Mouse (Mus musculus): ENCODE data around the gene Sh3tc1.

GRCm38 (mm10) chr5:35737231-35737901 lies 2.4 kb downstream of the Sh3tc1 start:
- no peak; the same call in 1 of the 2 replicates for TF ChIP-seq CTCF (IDR thresholded peaks at IDR 0.05; ENCODE audit: low read depth)
- TF ChIP-seq EP300 (optimal IDR thresholded peaks at IDR 0.05) = no peak

All from stomach, postnatal 0 days (tissue).